Mouse (Mus musculus): ENCODE measurements around the gene Yipf4. TPM values are rescaled to one million over a fixed set of nuclear protein-coding genes. Genes with fewer than 3 reads are reported as not detected.

Gene Yipf4
- polyA plus RNA-seq, 1 experiment, result 10.0 TPM

- H3K36me3 ChIP-seq (ENCODE audit: control insufficient read depth), result no peaks in the 10 kb centered on the region
- H3K27me3 ChIP-seq (ENCODE audit: control insufficient read depth), result no peaks in the 10 kb centered on the region
- H3K4me3 ChIP-seq (replicated peaks), result no peak overlapping the region
- TF ChIP-seq TAL1 (IDR thresholded peaks at IDR 0.05; ENCODE audit: low read length) (no peak), GATA1 (IDR thresholded peaks at IDR 0.05; ENCODE audit: low read length) (no peak)
- H3K9me3 ChIP-seq (ENCODE audit: control insufficient read depth, low read length), result no peaks in the 10 kb centered on the region
- peaks cover 7% of the 10 kb centered on the region for H3K4me1 ChIP-seq (ENCODE audit: control insufficient read depth)
Observed at GRCm38 (mm10) chr17:74512308-74512707, 23.0 kb downstream of the Yipf4 start.

GRCm38 (mm10) chr17:74522797-74523723, 33.8 kb downstream of the Yipf4 start:
- H3K36me3 ChIP-seq (ENCODE audit: control insufficient read depth), result no peaks in the 10 kb centered on the region
- H3K4me1 ChIP-seq (ENCODE audit: control insufficient read depth), result peaks cover 15% of the 10 kb centered on the region
- H3K9me3 ChIP-seq (ENCODE audit: control insufficient read depth, low read length), result no peaks in the 10 kb centered on the region; the same call in 1 of the 2 replicates
- no peaks in the 10 kb centered on the region for H3K27me3 ChIP-seq (ENCODE audit: control insufficient read depth)
- no peak overlapping the region for H3K4me3 ChIP-seq (replicated peaks)
- no peak for TF ChIP-seq GATA1 (IDR thresholded peaks at IDR 0.05; ENCODE audit: low read length)
- TF ChIP-seq TAL1 (IDR thresholded peaks at IDR 0.05; ENCODE audit: low read length), result no peak

GRCm38 (mm10) chr17:74526117-74526516, 36.8 kb downstream of the Yipf4 start:
- no peak for TF ChIP-seq TAL1 (IDR thresholded peaks at IDR 0.05; ENCODE audit: low read length)
- no peak for TF ChIP-seq GATA1 (IDR thresholded peaks at IDR 0.05; ENCODE audit: low read length)
- no peaks in the 10 kb centered on the region for H3K27me3 ChIP-seq (ENCODE audit: control insufficient read depth)
- peaks cover 34% of the 10 kb centered on the region for H3K4me1 ChIP-seq (ENCODE audit: control insufficient read depth)
- no peak overlapping the region for H3K4me3 ChIP-seq (replicated peaks)
- no peaks in the 10 kb centered on the region for H3K36me3 ChIP-seq (ENCODE audit: control insufficient read depth)
- H3K9me3 ChIP-seq (ENCODE audit: control insufficient read depth, low read length), result no peaks in the 10 kb centered on the region; the same call in 1 of the 2 replicates

- H3K9me3 ChIP-seq (ENCODE audit: control insufficient read depth, low read length), result no peaks in the 10 kb centered on the region; the same call in 1 of the 2 replicates
- H3K36me3 ChIP-seq (ENCODE audit: control insufficient read depth), result no peaks in the 10 kb centered on the region
- no peak for TF ChIP-seq GATA1 (IDR thresholded peaks at IDR 0.05; ENCODE audit: low read length)
- TF ChIP-seq TAL1 (IDR thresholded peaks at IDR 0.05; ENCODE audit: low read length), result no peak
- peaks cover 41% of the 10 kb centered on the region for H3K4me1 ChIP-seq (ENCODE audit: control insufficient read depth)
- H3K4me3 ChIP-seq (replicated peaks), result peak overlapping the region; percentile 90
- no peaks in the 10 kb centered on the region for H3K27me3 ChIP-seq (ENCODE audit: control insufficient read depth)
Observed at GRCm38 (mm10) chr17:74526806-74527653, 37.7 kb downstream of the Yipf4 start.

GRCm38 (mm10) chr17:74527729-74528607, 38.7 kb downstream of the Yipf4 start, which contains the start of gene Birc6:
Gene Birc6, plus strand, starts transcription at chr17:74528295.
- Histone ChIP-seq H3K36me3 (ENCODE audit: control insufficient read depth) (peaks cover 3% of the 10 kb centered on the region), H3K27me3 (ENCODE audit: control insufficient read depth) (no peaks in the 10 kb centered on the region), H3K4me1 (ENCODE audit: control insufficient read depth) (peaks cover 43% of the 10 kb centered on the region), H3K9me3 (ENCODE audit: control insufficient read depth, low read length) (no peaks in the 10 kb centered on the region; the same call in 1 of the 2 replicates), H3K4me3 (replicated peaks) (peak within 1 kb of the TSS; percentile 90)
- no peak for TF ChIP-seq TAL1 (IDR thresholded peaks at IDR 0.05; ENCODE audit: low read length)
- no peak for TF ChIP-seq GATA1 (IDR thresholded peaks at IDR 0.05; ENCODE audit: low read length)

GRCm38 (mm10) chr17:74528648-74529532, 39.6 kb downstream of the Yipf4 start:
- H3K27me3 ChIP-seq (ENCODE audit: control insufficient read depth), result no peaks in the 10 kb centered on the region
- peak overlapping the region; percentile 90 for H3K4me3 ChIP-seq (replicated peaks)
- H3K36me3 ChIP-seq (ENCODE audit: control insufficient read depth), result peaks cover 6% of the 10 kb centered on the region
- peaks cover 43% of the 10 kb centered on the region for H3K4me1 ChIP-seq (ENCODE audit: control insufficient read depth)
- TF ChIP-seq GATA1 (IDR thresholded peaks at IDR 0.05; ENCODE audit: low read length) (no peak), TAL1 (IDR thresholded peaks at IDR 0.05; ENCODE audit: low read length) (no peak)
- H3K9me3 ChIP-seq (ENCODE audit: control insufficient read depth, low read length), result no peaks in the 10 kb centered on the region

- Histone ChIP-seq H3K4me1 (ENCODE audit: control insufficient read depth) (peaks cover 43% of the 10 kb centered on the region), H3K4me3 (replicated peaks) (peak overlapping the region; percentile 90), H3K36me3 (ENCODE audit: control insufficient read depth) (peaks cover 6% of the 10 kb centered on the region), H3K9me3 (ENCODE audit: control insufficient read depth, low read length) (no peaks in the 10 kb centered on the region), H3K27me3 (ENCODE audit: control insufficient read depth) (no peaks in the 10 kb centered on the region)
- TF ChIP-seq TAL1 (IDR thresholded peaks at IDR 0.05; ENCODE audit: low read length), result no peak
- no peak for TF ChIP-seq GATA1 (IDR thresholded peaks at IDR 0.05; ENCODE audit: low read length)
Observed at GRCm38 (mm10) chr17:74529533-74529824, 40.2 kb downstream of the Yipf4 start.
